Mouse (Mus musculus) fat pad, adult 2 months (tissue): Measurements from ENCODE around the gene Egfem1.

ENCODE experiments used
- DNase-seq: peaks from one replicate; pipeline ENCODE4 v3.0.0-alpha.2; 2011; ENCODE audit warnings: low read depth, low spot score; ENCODE audit errors: extremely low read depth

Gene Egfem1

DNA sequence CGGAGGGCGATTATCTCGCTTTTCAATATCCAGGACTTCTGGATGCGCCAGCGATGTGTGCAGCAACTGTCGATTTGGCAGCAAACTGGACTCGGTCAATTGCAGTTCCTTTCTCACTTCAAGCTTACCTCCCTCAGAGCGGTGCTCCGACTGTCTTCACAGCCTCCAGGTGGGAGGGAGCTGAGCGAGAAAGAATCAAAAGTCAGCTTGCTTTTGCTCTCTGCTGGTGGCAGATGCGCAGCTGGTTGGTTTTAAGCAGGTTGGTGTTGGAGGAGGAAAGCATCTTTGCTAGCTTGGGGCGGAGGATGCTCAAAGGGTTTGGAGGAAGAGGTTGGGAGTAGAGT is at the start of gene Egfem1:
Gene Egfem1, plus strand, starts transcription at position 72 of the 344 bp plus-strand sequence.
- DNase-seq = no peak

DNA sequence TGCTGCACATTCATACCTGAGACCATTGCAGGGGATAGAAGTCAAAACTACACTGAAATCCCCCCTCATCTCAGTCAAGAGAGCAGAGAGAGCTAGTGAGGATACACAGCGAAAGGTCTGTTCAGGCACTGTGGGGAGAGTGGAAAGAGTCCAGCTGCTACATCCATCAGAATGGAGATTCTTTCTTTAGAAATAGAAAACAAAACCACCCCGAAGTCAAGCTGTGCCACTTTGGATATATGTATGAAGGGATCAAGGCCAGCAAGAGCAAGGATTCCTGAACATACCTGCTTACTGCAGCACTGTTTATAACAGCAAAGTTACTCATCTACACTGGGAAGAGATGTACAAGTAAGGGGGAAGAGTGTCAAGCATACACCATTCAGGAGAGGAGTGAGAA is 48.7 kb upstream of the Egfem1 start:
- DNase-seq = no peak

DNA sequence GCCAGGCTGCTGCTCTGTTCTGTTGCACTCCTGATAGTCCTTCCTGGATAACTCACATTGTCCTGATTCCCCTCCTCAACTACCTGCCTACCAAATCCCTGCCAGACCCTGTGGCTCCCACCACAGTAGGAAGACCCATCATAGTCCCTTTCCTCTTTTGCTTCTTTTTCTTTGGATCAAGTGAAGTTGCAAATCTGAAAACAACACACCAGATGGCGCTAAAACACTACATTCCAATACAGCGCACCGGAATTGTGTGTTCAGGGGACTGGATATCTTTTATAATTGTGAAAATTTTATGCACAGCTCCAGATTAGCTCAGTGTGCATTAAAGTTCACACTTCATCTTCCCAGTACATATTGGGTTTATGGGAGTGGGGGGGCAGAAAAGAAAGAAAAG is 45.7 kb upstream of the Egfem1 start:
- no peak for DNase-seq

DNA sequence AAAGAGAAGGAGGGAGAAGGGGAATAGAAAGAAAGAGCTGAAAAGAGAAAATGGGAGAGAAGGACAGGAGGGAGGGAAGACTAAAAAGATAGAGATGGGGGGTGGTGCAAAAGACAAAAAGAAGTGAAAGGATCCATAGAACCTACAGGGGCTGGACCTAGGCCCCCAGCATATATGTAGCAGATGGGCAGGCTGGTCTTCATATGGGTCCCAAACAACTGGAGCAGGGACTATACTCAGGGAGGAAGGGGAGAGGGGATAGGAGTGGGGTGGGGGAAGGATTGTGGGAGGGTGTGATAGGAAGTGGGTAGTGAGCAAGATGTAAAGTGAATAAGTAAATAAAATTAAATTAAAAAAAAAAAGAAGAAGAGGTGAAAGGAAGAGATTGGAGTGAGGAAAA is 45.2 kb upstream of the Egfem1 start:
- no peak for DNase-seq

DNA sequence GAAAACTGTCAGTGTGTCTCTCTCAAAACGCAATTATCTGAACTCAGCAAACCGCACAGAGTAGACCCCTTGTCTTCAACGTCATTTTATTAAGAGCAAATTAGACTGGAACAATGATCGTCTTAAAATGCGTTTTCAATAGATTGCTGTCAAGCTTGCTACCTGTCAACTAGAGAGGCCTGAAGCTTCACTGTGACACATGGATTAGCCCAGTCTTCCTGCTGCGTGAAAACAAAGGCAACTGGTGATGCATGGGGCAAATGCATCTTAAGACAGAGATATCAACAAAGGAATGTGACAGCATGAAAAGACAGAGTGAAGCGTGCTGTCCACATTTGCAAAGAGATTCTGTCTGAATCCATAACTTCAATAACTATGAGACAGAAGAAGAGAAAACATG is 41.8 kb upstream of the Egfem1 start:
- DNase-seq = no peak

DNA sequence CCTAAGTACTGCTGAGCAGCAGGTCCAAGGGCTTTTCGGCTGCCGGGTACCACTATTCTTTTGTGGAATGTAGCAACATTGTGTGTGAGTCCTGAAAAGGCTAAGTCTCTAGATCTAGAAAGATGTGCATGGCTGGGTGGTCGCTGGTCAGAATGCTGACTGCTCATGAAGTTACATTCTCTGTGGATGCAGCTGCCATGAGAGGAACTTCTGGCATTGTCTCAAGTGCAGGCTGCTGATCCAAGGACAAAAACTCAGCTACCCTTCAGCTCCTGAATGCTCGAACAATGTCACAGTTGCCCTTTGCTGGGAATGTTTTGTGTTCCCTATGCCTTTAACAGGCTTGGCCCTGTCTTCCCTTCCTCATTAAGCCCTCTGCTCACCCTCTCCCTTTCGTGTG is 35.5 kb upstream of the Egfem1 start:
- no peak for DNase-seq

DNA sequence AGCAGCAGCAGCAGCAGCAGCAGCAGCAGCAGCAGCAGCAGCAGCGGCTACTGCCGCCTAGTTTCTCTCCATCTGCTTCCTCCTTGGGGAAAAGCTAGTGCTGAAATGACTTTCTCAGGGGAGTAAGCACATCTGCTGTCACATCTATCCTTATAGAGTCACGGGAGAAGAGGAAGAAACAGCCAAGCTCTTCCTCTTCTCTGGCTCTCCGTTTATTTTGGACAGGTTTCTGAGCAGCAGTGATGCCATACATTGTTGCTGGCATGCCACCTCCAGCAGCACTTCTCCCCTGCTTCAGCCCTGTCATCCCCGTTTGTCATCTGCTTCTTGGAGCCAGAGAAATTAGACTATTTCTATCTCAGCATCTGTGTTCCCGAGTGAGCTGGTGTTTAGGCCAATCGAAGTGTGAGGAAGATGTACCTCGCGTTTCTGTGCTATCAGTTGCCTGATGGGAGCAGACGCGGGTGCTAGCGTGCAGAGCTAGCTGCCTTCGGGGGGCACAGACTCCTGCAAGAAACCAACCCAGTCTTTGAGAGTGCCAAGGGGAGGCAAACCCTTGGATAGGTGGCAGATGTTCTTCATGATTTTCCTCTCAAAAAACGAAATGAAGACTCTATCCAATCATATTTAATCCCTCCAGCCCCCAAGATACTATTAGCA is 34.4 kb upstream of the Egfem1 start:
- DNase-seq = no peak

DNA sequence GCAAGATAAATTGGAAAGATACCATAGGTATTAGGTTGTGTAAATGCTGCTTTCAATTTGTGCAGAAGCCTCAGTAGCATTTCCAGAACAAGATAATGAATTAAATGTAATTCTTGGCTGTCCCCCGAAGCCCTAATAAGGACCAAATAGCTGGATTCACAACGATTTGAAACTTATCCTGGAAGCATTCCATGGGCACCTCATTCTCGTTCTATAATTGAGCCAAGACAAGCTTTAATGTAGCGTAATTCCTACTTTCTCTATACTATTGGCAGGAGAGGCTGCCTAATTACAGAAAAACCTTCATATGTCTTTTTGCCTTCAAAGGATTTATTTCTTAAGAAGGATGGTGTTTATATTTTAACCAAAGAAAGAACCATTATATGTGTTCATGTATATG is 18.7 kb upstream of the Egfem1 start:
- DNase-seq = no peak

DNA sequence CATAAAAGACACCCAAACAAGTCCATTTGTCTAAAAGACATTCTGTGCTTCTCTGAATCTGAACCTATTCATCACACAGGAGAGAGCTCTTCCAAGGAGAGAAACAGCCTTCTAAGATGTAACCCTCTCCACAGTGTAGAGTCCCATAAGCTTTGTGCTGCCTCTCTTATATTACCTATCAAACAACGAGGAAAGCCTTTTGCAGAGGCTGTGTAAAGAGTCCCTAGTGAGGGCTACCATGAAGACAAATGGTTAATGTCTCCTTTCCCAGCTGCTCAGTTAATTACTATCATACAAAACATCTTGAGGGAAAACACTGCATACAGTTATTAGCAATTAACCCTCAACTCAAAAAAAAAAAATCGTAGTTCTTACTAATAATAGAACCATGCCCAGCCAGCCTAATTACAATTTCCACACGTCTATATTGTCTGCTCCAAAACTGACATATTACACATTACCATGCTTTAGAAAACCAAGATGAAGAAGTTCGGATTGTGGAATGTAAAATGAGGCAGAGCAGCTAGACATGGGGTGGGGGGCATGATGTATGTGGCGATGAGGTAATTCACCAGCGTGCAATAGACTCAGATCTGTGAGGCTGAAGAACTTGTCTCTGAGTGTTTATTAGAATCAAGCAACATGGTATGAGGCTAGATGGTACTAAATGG is 13.3 kb upstream of the Egfem1 start:
- DNase-seq = no peak

DNA sequence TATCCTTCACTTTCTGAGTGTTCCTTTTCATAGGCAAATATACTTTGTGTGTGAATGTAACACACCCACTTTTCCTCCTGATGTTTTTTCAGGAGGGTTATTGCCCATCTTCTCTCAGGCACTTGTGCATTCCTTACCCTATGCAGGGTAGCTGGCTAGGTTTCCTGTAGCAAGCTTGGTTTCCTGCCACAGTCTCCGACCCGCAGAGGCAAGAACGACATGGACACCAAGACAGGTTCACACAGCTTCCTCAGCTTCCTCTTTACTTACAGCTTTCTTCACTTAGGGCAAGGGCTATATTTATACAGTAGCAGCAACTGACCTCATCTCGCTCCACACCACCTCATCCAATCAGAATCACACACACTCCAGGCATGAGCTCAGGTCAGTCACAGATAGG is 10.5 kb upstream of the Egfem1 start:
- DNase-seq = no peak

DNA sequence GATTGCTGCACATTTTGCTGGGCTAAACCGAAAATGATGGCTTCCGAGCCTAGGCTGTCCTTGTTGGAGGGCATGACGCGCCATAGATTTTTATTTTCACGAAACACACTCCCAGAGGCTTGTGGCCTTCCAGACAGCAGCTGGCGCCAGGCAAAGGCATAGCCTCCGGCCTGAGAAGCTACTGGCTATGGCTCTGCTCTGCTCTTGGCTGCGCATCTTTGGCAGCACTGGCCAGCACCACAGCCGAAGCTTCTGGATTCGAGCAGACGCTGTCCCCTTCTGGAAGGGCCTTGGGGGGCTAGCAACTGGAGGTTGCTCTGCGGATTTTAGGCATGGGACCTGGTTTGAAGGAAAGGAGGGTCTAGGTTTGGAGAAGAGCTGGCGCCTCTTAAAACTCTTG is 306 bp upstream of the Egfem1 start:
- no peak for DNase-seq

DNA sequence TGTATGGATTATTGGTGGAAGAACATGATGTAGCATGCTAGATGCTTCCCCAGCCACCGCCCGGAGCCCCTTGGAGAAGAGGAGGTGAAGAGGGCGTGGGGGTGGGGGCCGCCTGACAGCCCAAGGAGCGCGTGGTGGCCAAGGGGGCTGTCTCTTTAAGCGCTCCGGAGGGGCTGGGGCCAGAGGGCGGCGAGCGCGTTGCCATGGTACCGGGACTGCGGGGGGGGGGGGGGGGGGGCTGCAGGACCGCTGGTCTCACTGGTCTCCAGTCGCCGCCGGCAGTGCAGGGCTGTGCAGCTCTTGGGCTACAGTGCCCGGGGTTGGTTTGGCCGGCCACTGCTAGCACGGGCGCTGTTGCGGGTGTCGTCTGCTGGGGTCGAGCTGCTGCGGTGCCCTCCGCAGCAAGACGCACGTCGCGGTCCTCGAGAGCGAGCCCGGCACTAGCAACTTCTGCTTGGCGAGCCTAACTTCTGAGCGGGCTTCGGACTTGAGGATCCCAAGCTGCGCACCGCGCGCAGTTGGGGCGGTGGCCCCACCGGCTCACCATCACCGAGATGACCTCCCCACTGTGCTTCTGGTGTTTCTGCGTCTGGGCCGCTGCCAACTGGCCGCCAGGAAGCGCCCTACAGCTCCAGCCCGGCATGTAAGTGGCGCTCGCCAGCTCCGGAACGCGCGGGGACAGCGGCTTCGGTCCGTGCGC is 623 bp downstream of the Egfem1 start:
- no peak for DNase-seq

DNA sequence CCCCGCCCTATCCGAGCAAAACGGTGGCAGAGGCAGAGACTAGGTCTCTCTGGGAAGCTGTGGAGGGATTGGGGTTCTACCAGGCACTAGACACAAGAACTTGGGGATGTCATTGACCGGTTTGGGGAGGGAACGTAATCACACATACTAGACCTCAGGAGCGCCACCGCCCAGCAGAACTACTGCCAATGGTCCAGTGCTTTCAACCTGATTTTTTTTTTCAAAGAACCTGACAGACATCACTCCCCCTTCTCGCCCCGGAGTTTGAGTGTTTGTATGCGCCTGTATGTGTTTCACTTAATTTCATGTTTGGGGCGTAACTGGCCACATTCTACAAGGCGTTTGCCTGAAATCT is 1.1 kb downstream of the Egfem1 start:
- no peak for DNase-seq

DNA sequence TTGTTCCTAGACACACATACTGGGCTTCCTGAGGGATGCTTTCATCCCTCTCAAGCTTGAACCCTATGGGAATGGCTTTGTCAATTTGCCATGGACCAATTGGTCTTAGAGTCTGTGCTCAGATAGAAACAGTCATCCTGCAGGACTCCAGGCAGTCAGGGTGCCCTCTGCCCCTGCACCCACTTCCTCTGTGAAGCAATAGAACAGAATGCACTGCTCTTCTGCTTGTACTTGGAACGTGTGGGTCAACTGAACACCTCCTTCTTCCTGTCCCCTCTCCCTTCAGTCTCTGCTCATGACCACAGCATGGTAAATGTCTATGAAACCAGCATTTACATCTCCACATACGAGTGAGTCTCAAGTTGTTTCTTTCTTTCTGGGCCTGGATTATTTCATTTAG is 16.6 kb downstream of the Egfem1 start:
- DNase-seq = no peak

DNA sequence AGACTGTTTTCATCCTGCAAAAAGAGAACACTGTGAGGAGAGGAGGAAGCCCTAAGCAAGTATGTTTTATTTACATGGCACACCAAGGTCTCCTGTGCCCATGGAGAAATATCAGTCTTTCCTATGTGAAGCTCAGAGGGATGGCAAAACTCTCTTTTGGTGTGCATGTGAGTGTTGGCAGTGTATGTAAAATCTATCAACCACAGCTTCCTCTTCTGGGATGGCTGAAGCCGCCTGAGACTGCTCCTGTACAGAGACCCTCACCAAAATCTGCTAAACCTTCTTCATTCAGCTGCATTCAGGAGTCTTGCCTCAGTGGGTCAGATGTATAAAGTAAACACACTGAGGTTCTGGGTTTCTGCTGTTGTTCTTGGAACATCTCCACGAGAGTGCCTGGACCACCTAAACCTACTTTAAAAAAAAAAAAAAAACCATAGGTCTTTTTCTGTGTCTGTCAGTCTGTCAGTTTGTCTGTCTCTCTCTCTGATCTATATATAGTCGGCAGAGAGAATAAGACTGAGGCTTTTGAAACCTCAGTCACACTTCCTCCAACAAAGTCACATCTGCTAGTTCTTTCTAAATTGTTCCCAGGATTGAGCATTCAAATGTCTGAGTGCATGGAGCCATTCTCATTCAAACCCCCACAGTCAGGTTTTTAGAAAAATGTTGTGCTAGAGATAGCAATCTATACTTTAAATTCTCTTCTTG is 24.3 kb downstream of the Egfem1 start:
- no peak for DNase-seq

DNA sequence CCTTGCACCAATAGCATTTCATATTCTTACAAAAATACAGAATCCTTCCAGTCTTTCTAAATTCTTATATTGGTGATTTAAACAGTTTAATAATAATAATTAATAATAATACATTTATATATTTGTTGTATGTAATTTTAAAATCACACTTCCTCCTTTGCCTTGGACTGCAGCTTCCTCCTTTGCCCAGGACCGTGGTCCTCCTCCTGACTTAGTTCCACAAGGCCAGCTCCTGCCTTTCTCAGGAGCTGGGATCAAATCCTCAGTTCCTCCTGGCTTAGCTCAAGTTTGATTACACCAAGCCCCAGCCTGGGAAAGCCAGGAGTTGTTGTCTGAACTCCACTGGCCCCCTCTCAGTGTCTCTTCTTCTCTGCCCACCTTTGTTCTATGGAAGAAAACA is 25.3 kb downstream of the Egfem1 start:
- no peak for DNase-seq

DNA sequence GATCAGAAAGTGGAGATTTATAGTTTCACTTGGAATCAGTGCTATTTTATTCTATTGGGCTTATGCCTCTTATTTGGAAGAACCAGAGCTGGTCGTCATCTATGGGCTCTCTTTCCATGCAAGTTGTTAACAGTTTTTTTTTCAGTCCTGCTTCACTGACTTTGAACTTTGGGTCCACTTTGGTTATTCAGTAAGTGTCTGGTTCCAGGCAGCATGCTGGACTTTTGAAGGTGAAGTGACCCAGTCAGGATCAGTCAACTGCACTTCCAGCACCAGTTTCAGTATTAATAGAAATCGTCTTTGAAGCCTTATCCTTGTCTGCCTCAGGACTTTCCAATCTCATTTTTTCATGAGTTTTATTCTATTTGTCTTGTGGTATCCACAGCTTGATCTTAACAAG is 28.5 kb downstream of the Egfem1 start:
- no peak for DNase-seq

DNA sequence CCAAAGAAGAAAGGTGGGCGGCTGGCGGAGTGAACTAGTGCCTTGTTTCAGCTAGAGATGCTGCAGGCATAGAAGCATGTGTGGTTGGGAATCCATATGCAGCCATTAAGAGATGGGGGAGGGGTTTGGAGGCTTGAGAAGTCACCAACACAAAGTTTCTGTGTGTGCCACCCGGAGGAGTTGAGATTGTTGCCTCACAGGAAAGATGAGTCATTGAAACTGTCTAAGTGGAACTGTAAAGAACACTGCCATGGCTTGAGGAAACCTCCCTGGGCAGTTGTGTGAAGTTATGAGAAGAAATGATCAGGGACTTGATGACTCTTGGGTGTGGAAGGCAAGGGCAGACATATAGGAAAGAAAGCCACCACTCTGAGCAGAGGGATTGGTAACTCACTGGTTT is 32.7 kb downstream of the Egfem1 start:
- no peak for DNase-seq

DNA sequence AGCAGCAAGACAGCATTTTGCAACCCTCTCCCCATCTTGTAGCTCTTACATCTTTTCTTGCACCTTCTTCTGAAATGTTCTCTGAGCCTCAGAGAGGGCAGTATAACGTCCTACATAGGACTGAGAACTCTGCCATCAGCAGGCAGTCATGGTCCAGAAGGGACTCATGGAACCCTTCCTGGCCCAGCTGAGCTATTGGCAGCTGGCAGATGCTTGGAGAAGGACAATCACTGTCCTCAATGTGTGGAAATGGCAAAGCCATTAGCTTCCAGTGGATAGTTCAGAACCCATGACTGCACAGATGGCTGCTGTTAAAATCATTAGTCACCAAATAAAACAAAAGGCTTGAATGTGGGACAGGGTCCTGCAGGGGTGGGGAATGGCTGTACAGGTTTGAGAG is 35.6 kb downstream of the Egfem1 start:
- no peak for DNase-seq

DNA sequence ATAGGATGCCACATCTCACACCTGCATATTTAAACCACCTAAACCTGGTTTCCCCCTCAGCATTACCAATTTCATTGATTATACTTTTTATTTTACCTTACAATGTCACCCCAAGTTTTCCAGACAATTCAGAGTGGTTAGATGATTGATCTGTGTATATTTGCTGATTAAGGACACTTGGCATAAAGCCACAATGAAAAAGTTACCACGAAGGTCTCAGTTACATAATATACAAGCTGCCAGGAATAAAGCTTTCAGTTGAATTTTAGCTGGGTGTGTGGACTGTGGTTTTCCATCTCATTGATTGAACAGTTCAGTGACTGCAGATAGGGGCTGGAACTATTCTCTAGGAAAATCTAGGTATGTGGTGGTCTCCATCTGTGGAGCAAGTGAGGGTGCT is 40.7 kb downstream of the Egfem1 start:
- no peak for DNase-seq

DNA sequence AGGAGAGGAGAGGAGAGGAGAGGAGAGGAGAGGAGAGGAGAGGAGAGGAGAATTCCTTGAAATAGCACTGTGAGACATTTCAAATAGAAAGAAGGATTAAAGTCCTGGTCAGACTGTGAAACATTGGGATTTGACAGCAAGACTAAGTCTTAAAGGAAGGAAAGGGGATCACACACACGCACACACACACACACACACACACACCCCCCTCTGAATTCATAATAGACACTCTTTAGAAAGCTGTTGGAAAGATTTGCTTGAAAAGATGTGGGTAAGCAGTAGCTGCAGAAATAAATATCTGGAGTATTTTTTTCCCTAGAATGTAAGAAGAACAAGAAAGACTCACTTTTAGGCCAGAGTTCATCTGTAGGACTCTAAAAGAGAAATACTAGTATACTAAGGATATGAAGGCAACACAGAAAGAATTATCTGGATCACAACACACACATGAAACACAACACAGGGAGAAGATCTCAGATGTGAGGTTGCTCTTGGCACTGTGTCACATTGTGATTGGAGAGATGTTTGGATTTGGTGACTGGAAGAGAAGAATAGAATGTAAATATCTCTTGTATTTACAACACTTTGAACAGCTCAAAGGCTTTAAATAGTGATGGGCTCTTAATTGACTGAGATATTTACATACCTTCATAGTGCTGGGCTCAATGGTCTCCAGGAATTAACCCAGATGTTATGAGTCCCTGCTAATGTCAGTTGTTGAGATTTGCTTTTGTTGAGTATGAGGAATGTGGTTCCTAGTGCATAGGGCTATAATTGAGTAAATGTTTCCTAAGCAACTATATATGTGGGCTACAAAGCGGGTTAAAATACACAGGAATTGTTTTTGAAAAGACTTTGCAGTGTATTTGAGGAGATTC is 50.5 kb downstream of the Egfem1 start:
- no peak for DNase-seq
